Mouse (Mus musculus): ENCODE data around the gene Zfp280b. TPM values are rescaled to one million over a fixed set of nuclear protein-coding genes. Genes with fewer than 3 reads are reported as not detected.

Gene Zfp280b
- polyA plus RNA-seq, 1 experiment from 2014 or later: 18.6 TPM

Small RNA genes within 50 kb of the gene (microRNA-seq; reads per million reads assigned to microRNA genes)
- gene Mir6409: not detected

Other genes with a start within 250 kb of the Zfp280b start
- gene Gstt1, start 234.1 kb upstream of the Zfp280b start, polyA plus RNA-seq (2015; fragmentation: Nextera tagmentation; extraction: Ambion mirVana): 36.2 and 42.8 TPM in 2 replicates
- not detected in 2 replicates for gene Gstt4, start 210.1 kb upstream of the Zfp280b start, polyA plus RNA-seq (2015; fragmentation: Nextera tagmentation; extraction: Ambion mirVana)
- gene Gstt2, start 195.2 kb upstream of the Zfp280b start, polyA plus RNA-seq (2015; fragmentation: Nextera tagmentation; extraction: Ambion mirVana): 51.9 and 60.7 TPM in 2 replicates
- gene Mif, start 172.4 kb upstream of the Zfp280b start, polyA plus RNA-seq (2015; fragmentation: Nextera tagmentation; extraction: Ambion mirVana): 1,432 and 1,479 TPM in 2 replicates
- 2.3 and 3.5 TPM in 2 replicates for gene Derl3, start 139.2 kb upstream of the Zfp280b start, polyA plus RNA-seq (2015; fragmentation: Nextera tagmentation; extraction: Ambion mirVana)
- 191 and 197 TPM in 2 replicates for gene Smarcb1, start 111.0 kb upstream of the Zfp280b start, polyA plus RNA-seq (2015; fragmentation: Nextera tagmentation; extraction: Ambion mirVana)
- 68.7 and 70.0 TPM in 2 replicates for gene Chchd10, start 99.5 kb upstream of the Zfp280b start, polyA plus RNA-seq (2015; fragmentation: Nextera tagmentation; extraction: Ambion mirVana)
- 74.1 and 77.1 TPM in 2 replicates for gene Mmp11, start 96.2 kb upstream of the Zfp280b start, polyA plus RNA-seq (2015; fragmentation: Nextera tagmentation; extraction: Ambion mirVana)
- gene Gm867, start 92.0 kb upstream of the Zfp280b start, polyA plus RNA-seq (2015; fragmentation: Nextera tagmentation; extraction: Ambion mirVana): 0.97 and 1.0 TPM in 2 replicates
- 0.60 and 1.0 TPM in 2 replicates for gene Vpreb3, start 89.6 kb upstream of the Zfp280b start, polyA plus RNA-seq (2015; fragmentation: Nextera tagmentation; extraction: Ambion mirVana)
- gene Gm5134, start 78.1 kb upstream of the Zfp280b start, polyA plus RNA-seq (2015; fragmentation: Nextera tagmentation; extraction: Ambion mirVana): not detected in 2 replicates
- gene Slc5a4b, start 78.3 kb downstream of the Zfp280b start, polyA plus RNA-seq (2015; fragmentation: Nextera tagmentation; extraction: Ambion mirVana): not detected in 2 replicates
- not detected in 2 replicates for gene Slc5a4a, start 114.8 kb downstream of the Zfp280b start, polyA plus RNA-seq (2015; fragmentation: Nextera tagmentation; extraction: Ambion mirVana)
- 51.1 and 56.6 TPM in 2 replicates for gene Prmt2, start 205.2 kb downstream of the Zfp280b start, polyA plus RNA-seq (2015; fragmentation: Nextera tagmentation; extraction: Ambion mirVana)
- gene S100b, start 221.2 kb downstream of the Zfp280b start, polyA plus RNA-seq (2015; fragmentation: Nextera tagmentation; extraction: Ambion mirVana): 0.73 and 1.1 TPM in 2 replicates